Mouse (Mus musculus) midbrain, embryonic 14.5 days (tissue): ENCODE results near the gene Mtnr1b. TPM values are rescaled to one million over a fixed set of nuclear protein-coding genes. Genes with fewer than 3 reads are reported as not detected.

Source experiments
- ATAC-seq: fragments of 200-750 bp; cut with Nextera tagmentation; 2 replicates; pipeline ENCODE4 v1.8.0; 2017; ENCODE audit warnings: moderate number of reproducible peaks, moderate library complexity; ENCODE audit not compliant: low FRiP score, low TSS enrichment
- DNase-seq: peaks from one replicate; pipeline ENCODE4 v3.0.0-alpha.2; 2015
- H3K27ac ChIP-seq: fragments of 300-500 bp; sonication (generic); replicated peaks from 2 replicates; pipeline ENCODE4 v1.5.1; 2014; ENCODE audit warnings: mild to moderate bottlenecking, low read depth, low read length, moderate library complexity
- H3K27me3 ChIP-seq: fragments of 300-500 bp; sonication (generic); 2 replicates; pipeline ENCODE4 v1.6.1; 2014; ENCODE audit warnings: low read length, control low read depth, mixed read lengths; ENCODE audit not compliant: control insufficient read depth, insufficient read depth
- H3K36me3 ChIP-seq: fragments of 300-500 bp; sonication (generic); 2 replicates; pipeline ENCODE4 v1.6.1; 2014; ENCODE audit warnings: low read length, control low read depth; ENCODE audit not compliant: control insufficient read depth, insufficient read depth
- H3K4me1 ChIP-seq: fragments of 300-500 bp; sonication (generic); 2 replicates; pipeline ENCODE4 v1.6.1; 2014; ENCODE audit warnings: mild to moderate bottlenecking, antibody characterized with exemption, low read length, control low read depth; ENCODE audit not compliant: control insufficient read depth, insufficient read depth
- H3K4me2 ChIP-seq: fragments of 300-500 bp; sonication (generic); 2 replicates; pipeline ENCODE4 v1.6.1; 2014; ENCODE audit warnings: mild to moderate bottlenecking, low read length, moderate library complexity
- H3K4me3 ChIP-seq: fragments of 300-500 bp; sonication (generic); replicated peaks from 2 replicates; pipeline ENCODE4 v1.5.1; 2014; ENCODE audit warnings: low read depth, low read length
- H3K9ac ChIP-seq: fragments of 300-500 bp; sonication (generic); replicated peaks from 2 replicates; pipeline ENCODE4 v1.6.1; 2014; ENCODE audit warnings: mild to moderate bottlenecking, low read length, moderate library complexity
- H3K9me3 ChIP-seq: fragments of 300-500 bp; sonication (generic); 2 replicates; pipeline ENCODE4 v1.6.1; 2016; ENCODE audit warnings: low read length, control low read depth, mixed read lengths; ENCODE audit not compliant: control insufficient read depth
- WGBS: fragments of 180-500 bp; shearing (Covaris S2); extraction: QIAGEN DNeasy Blood & Tissue Kit; methylation state at CpG from one replicate; pipeline ENCODE4 v1.1.7; 2014; 5-methylcytosine and 5-hydroxymethylcytosine counted together
- polyA plus RNA-seq: library from polyadenylated mRNA; unstranded; fragments of >200 nt; fragmentation: Nextera tagmentation; extraction: Ambion mirVana; gene quantifications from 2 replicates; pipeline ENCODE4 v1.2.1, GENCODE M21; 2014

Mtnr1b gene
- polyA plus RNA-seq, 1 experiment from 2014 or later = not detected

GRCm38 (mm10) chr9:15886756-15887155, 12.4 kb upstream of the Mtnr1b start:
- H3K4me3 ChIP-seq = no peak overlapping the region
- H3K9me3 ChIP-seq = no peaks in the 10 kb centered on the region
- no peaks in the 10 kb centered on the region for H3K4me1 ChIP-seq
- H3K9ac ChIP-seq = no peak overlapping the region
- no peak for ATAC-seq
- no peaks in the 10 kb centered on the region for H3K27me3 ChIP-seq
- H3K4me2 ChIP-seq = no peak overlapping the region
- no peaks in the 10 kb centered on the region for H3K36me3 ChIP-seq
- H3K27ac ChIP-seq = no peak overlapping the region
- DNase-seq = no peak
- WGBS = 72% methylated on average over 5 of the region's 5 CpGs

DNA sequence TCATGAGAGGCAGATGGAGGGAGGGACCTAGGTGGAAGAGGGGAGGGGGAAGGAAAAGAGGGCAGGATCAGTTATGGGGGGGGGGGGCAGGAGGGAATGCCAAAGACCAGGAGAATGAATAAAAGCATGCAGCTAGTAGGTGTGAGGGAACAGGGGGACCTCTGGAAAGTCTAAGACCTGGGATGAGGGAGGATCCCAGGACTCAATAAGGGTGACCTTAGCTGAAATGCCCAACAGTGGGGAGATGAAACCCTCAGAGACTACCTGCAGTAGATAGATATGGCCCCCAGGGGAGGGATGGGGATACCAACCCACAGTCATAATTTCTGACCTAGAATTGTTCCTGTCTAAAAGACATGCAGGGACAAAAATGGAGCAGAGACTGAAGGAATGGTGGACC, 6.4 kb upstream of the Mtnr1b start:
- Histone ChIP-seq H3K36me3 (no peaks in the 10 kb centered on the region), H3K27ac (no peak overlapping the region), H3K4me3 (no peak overlapping the region), H3K4me2 (no peak overlapping the region), H3K9ac (no peak overlapping the region), H3K9me3 (no peaks in the 10 kb centered on the region), H3K4me1 (no peaks in the 10 kb centered on the region), H3K27me3 (no peaks in the 10 kb centered on the region)
- ATAC-seq = no peak
- DNase-seq = no peak

GRCm38 (mm10) chr9:15880160-15880603, 5.8 kb upstream of the Mtnr1b start:
- DNase-seq (peak; percentile 65), ATAC-seq (no peak)
- Histone ChIP-seq H3K4me3 (no peak overlapping the region), H3K9me3 (no peaks in the 10 kb centered on the region), H3K36me3 (no peaks in the 10 kb centered on the region), H3K4me1 (no peaks in the 10 kb centered on the region), H3K27me3 (no peaks in the 10 kb centered on the region), H3K4me2 (no peak overlapping the region), H3K9ac (no peak overlapping the region), H3K27ac (no peak overlapping the region)
- WGBS = 32% methylated on average over 3 of the region's 3 CpGs

GRCm38 (mm10) chr9:15870013-15870412, 4.3 kb downstream of the Mtnr1b start:
- Histone ChIP-seq H3K4me3 (no peak overlapping the region), H3K4me1 (no peaks in the 10 kb centered on the region), H3K27me3 (no peaks in the 10 kb centered on the region), H3K27ac (no peak overlapping the region), H3K4me2 (no peak overlapping the region), H3K9ac (no peak overlapping the region), H3K36me3 (no peaks in the 10 kb centered on the region), H3K9me3 (no peaks in the 10 kb centered on the region)
- DNase-seq (no peak), ATAC-seq (no peak)
- 73% methylated on average over 4 of the region's 4 CpGs for WGBS

- Histone ChIP-seq H3K27me3 (no peaks in the 10 kb centered on the region), H3K9me3 (no peaks in the 10 kb centered on the region), H3K4me3 (no peak overlapping the region), H3K4me1 (no peaks in the 10 kb centered on the region), H3K9ac (no peak overlapping the region), H3K27ac (no peak overlapping the region), H3K36me3 (no peaks in the 10 kb centered on the region), H3K4me2 (no peak overlapping the region)
- DNase-seq (no peak), ATAC-seq (no peak)
- 51% methylated on average over 4 of the region's 4 CpGs for WGBS
These were observed 4.9 kb downstream of the Mtnr1b start for GRCm38 (mm10) chr9:15869456-15869855.

- no peaks in the 10 kb centered on the region for H3K9me3 ChIP-seq
- DNase-seq = no peak
- 74% methylated on average over 10 of the region's 10 CpGs for WGBS
These were observed 7.9 kb downstream of the Mtnr1b start for GRCm38 (mm10) chr9:15866280-15867072.

DNA sequence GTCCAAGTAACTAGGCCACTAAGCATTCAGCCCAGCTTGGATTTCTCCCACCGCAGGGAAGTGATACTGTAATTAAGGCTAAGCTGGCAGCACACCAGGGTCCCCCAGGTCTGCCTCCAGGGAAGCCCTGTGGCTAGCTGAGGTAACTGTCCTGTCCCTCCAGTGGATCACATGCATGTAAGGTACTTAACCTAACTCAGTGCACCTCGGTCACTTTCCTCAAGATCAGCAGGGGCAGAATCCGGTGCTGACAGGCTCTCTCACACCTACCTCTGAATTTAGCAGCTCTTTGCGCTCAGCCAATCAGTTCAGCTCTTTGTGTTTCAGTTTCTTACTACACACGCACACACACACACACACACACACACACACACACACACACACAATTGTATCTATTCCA, 13.0 kb downstream of the Mtnr1b start:
- 80% methylated on average over 5 of the region's 5 CpGs for WGBS
- ATAC-seq (no peak), DNase-seq (no peak)
- no peaks in the 10 kb centered on the region for H3K27me3 ChIP-seq
- no peaks in the 10 kb centered on the region for H3K36me3 ChIP-seq
- H3K4me1 ChIP-seq = no peaks in the 10 kb centered on the region
- no peak overlapping the region for H3K9ac ChIP-seq
- no peak overlapping the region for H3K27ac ChIP-seq
- no peak overlapping the region for H3K4me3 ChIP-seq
- no peaks in the 10 kb centered on the region for H3K9me3 ChIP-seq
- no peak overlapping the region for H3K4me2 ChIP-seq

More at GRCm38 (mm10) chr9:15866280-15867072, 7.9 kb downstream of the Mtnr1b start:
- H3K9ac ChIP-seq = no peak overlapping the region
- no peaks in the 10 kb centered on the region for H3K27me3 ChIP-seq
- H3K27ac ChIP-seq = no peak overlapping the region
- no peaks in the 10 kb centered on the region for H3K4me1 ChIP-seq
- ATAC-seq = no peak
- no peak overlapping the region for H3K4me3 ChIP-seq
- no peaks in the 10 kb centered on the region for H3K36me3 ChIP-seq
- no peak overlapping the region for H3K4me2 ChIP-seq

DNA sequence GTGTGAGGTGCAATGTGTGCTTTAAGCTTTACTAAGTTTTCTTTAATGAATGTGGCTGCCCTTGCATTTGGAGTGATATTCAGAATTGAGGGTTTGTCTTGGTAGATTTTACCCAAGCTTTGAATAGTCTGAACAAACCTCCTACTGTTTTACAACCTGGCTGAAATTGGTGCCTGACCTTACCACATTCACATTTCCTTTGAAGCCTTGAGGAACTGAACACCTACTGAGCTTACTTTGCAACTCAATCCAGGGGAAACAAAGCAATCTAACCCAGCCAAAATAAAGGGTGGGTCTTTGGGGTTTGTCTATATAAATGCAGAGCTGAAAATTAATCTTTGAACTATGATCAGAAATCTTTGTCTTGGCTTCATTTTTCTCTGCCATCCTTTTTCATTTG, 23.6 kb downstream of the Mtnr1b start:
- no peaks in the 10 kb centered on the region for H3K9me3 ChIP-seq
- H3K4me3 ChIP-seq = no peak overlapping the region
- no peaks in the 10 kb centered on the region for H3K36me3 ChIP-seq
- no peak overlapping the region for H3K9ac ChIP-seq
- no peak for ATAC-seq
- H3K4me1 ChIP-seq = no peaks in the 10 kb centered on the region
- H3K27me3 ChIP-seq = no peaks in the 10 kb centered on the region
- H3K4me2 ChIP-seq = no peak overlapping the region
- DNase-seq = no peak
- no peak overlapping the region for H3K27ac ChIP-seq

- 92% methylated on average over 8 of the region's 8 CpGs for WGBS
- ATAC-seq = no peak
- no peak overlapping the region for H3K4me3 ChIP-seq
- no peak for DNase-seq
- no peak overlapping the region for H3K9ac ChIP-seq
- no peaks in the 10 kb centered on the region for H3K4me1 ChIP-seq
- no peak overlapping the region for H3K27ac ChIP-seq
- H3K4me2 ChIP-seq = no peak overlapping the region
- no peaks in the 10 kb centered on the region for H3K9me3 ChIP-seq
- H3K27me3 ChIP-seq = no peaks in the 10 kb centered on the region
- no peaks in the 10 kb centered on the region for H3K36me3 ChIP-seq
These were observed 29.0 kb downstream of the Mtnr1b start for GRCm38 (mm10) chr9:15845390-15845789.
